ENCODE assay signal across 16 mouse cellular contexts in genomic region chr2:44564776-44565692, GRCm38 (mm10).
A peak's percentile ranks its signal among the peaks of the same experiment; 100 is the strongest.
DNase-seq lines count a peak whose midpoint lies in the region; ATAC-seq lines count a peak whose summit lies in the region.
"Had no signal": no experiment of that assay in that cellular context is flagged by ENCODE, and none has a peak within 500 bp of the region (broad histone marks: within the 10 kb centered on the region; RNA-seq: fewer than 3 reads in every experiment).

No protein-coding gene starts in this region.

- no peaks in the 10 kb centered on the region for H3K9me3 ChIP-seq in forebrain, embryonic 15.5 days
- H3K9me3 ChIP-seq in liver, embryonic 12.5 days (replicated peaks): no peaks in the 10 kb centered on the region
- H3K9me3 ChIP-seq: G1E; heart, embryonic 15.5 days had no signal

- peak; percentile 79 for ATAC-seq in frontal cortex, adult (ENCODE audit: low TSS enrichment)
- ATAC-seq in forebrain, embryonic 15.5 days (replicated peaks): peak; percentile 85
- ATAC-seq in liver, embryonic 12.5 days: no peak
- ATAC-seq: hindbrain, embryonic 16.5 days had no signal

- no peaks in the 10 kb centered on the region for H3K27me3 ChIP-seq in forebrain, embryonic 15.5 days
- H3K27me3 ChIP-seq in liver, embryonic 12.5 days (replicated peaks): no peaks in the 10 kb centered on the region
- H3K27me3 ChIP-seq: heart, embryonic 15.5 days had no signal

- H3K4me1 ChIP-seq in forebrain, embryonic 15.5 days: peaks cover 13% of the 10 kb centered on the region
- no peaks in the 10 kb centered on the region for H3K4me1 ChIP-seq in liver, embryonic 12.5 days
- H3K4me1 ChIP-seq: heart, embryonic 15.5 days had no signal

- no peaks in the 10 kb centered on the region for H3K36me3 ChIP-seq in forebrain, embryonic 15.5 days
- H3K36me3 ChIP-seq in liver, embryonic 12.5 days: no peaks in the 10 kb centered on the region
- H3K36me3 ChIP-seq: G1E; heart, embryonic 15.5 days had no signal

- no peak overlapping the region for H3K9ac ChIP-seq in forebrain, embryonic 15.5 days (replicated peaks)
- no peak overlapping the region for H3K9ac ChIP-seq in liver, embryonic 12.5 days
- H3K9ac ChIP-seq: heart, embryonic 15.5 days; liver, embryonic 14.5 days had no signal

- DNase-seq in frontal cortex, postnatal 25 days (ENCODE audit: low spot score in 2 of 2): no peak
- DNase-seq in cerebellum, adult 8-10 months: peak; percentile 23
- DNase-seq in left cerebral cortex, postnatal 14 days (ENCODE audit: low spot score in 2 of 2): peak; percentile 52 to 66
- DNase-seq in yolk sac, embryonic 10.5 days (ENCODE audit: low spot score): no peak
- no peak for DNase-seq in ovary, postnatal 10 days (ENCODE audit: low spot score)
- DNase-seq: B cell, adult 2 months; gastrocnemius, postnatal 36 days; lung, postnatal 4 days; thymus, postnatal 25 days had no signal

- H3K4me3 ChIP-seq in forebrain, embryonic 15.5 days: no peak overlapping the region
- no peak overlapping the region for H3K4me3 ChIP-seq in liver, embryonic 12.5 days
- H3K4me3 ChIP-seq: heart, embryonic 15.5 days had no signal

- H3K27ac ChIP-seq in forebrain, embryonic 15.5 days (replicated peaks): peak overlapping the region; percentile 78
- H3K27ac ChIP-seq in liver, embryonic 12.5 days: no peak overlapping the region
- H3K27ac ChIP-seq: heart, embryonic 15.5 days; liver, embryonic 14.5 days had no signal

- H3K4me2 ChIP-seq in forebrain, embryonic 15.5 days (replicated peaks): no peak overlapping the region
- no peak overlapping the region for H3K4me2 ChIP-seq in liver, embryonic 12.5 days
- H3K4me2 ChIP-seq: heart, embryonic 15.5 days had no signal

- intact Hi-C loops in left cerebral cortex, postnatal 14 days (cut with DNase I): loop anchor here (10.0 kb wide), 1 partner anchor 420 kb away; no protein-coding TSS in a partner anchor

- WGBS in forebrain, embryonic 15.5 days: 44% methylated on average over 16 of the region's 16 CpGs
- 79% methylated on average over 16 of the region's 16 CpGs for WGBS in liver, embryonic 12.5 days (ENCODE audit: insufficient replicate concordance)

Comparison
In these comparisons a context has a peak if more than half of its experiments do, and no peak if none do; other contexts are left out.
1. DNase-seq: peak in cerebellum, adult 8-10 months (single experiment) and left cerebral cortex, postnatal 14 days (2 of 2); none in frontal cortex, postnatal 25 days (0 of 2), yolk sac, embryonic 10.5 days (single experiment) and ovary, postnatal 10 days (single experiment).